Mouse (Mus musculus) neural tube, embryonic 10.5 days (tissue): Measurements from ENCODE around the gene Otog.

ENCODE experiments used
- DNase-seq: peaks from one replicate; pipeline ENCODE4 v3.0.0-alpha.2; 2017; ENCODE audit warnings: low spot score; ENCODE audit errors: extremely low spot score

Otog gene

GRCm38 (mm10) chr7:46240696-46241095, at the start of gene Otog:
Gene Otog, plus strand, starts transcription at chr7:46240987.
- DNase-seq = no peak

- DNase-seq = no peak
Observed at GRCm38 (mm10) chr7:46195356-46195755, 45.4 kb upstream of the Otog start.

- DNase-seq = no peak
Observed at GRCm38 (mm10) chr7:46200021-46200420, 40.8 kb upstream of the Otog start.

GRCm38 (mm10) chr7:46201649-46202048, 39.1 kb upstream of the Otog start:
- peak; percentile 56 for DNase-seq

- peak; percentile 53 for DNase-seq
Observed at GRCm38 (mm10) chr7:46204046-46204471, 36.7 kb upstream of the Otog start.

GRCm38 (mm10) chr7:46204775-46205174, 36.0 kb upstream of the Otog start:
- no peak for DNase-seq

- DNase-seq = no peak
Observed at GRCm38 (mm10) chr7:46208131-46208530, 32.7 kb upstream of the Otog start.

- DNase-seq = no peak
Observed at GRCm38 (mm10) chr7:46210276-46210675, 30.5 kb upstream of the Otog start.

- no peak for DNase-seq
Observed at GRCm38 (mm10) chr7:46216481-46216880, 24.3 kb upstream of the Otog start.

GRCm38 (mm10) chr7:46218415-46218814, 22.4 kb upstream of the Otog start:
- DNase-seq = peak; percentile 37

- no peak for DNase-seq
Observed at GRCm38 (mm10) chr7:46220591-46221129, 20.1 kb upstream of the Otog start.

- peak; percentile 67 for DNase-seq
Observed at GRCm38 (mm10) chr7:46226253-46226652, 14.5 kb upstream of the Otog start.

- no peak for DNase-seq
Observed at GRCm38 (mm10) chr7:46226936-46227335, 13.9 kb upstream of the Otog start.

- DNase-seq = no peak
Observed at GRCm38 (mm10) chr7:46235948-46236347, 4.8 kb upstream of the Otog start.

GRCm38 (mm10) chr7:46236363-46236762, 4.4 kb upstream of the Otog start:
- DNase-seq = no peak

- DNase-seq = no peak
Observed at GRCm38 (mm10) chr7:46237192-46237591, 3.6 kb upstream of the Otog start.

GRCm38 (mm10) chr7:46238346-46238745, 2.4 kb upstream of the Otog start, which contains the start of gene Ush1c:
Gene Ush1c, minus strand, starts transcription at chr7:46238503.
- peak; percentile 16 for DNase-seq

- no peak for DNase-seq
Observed at GRCm38 (mm10) chr7:46240091-46240490, 696 bp upstream of the Otog start.

- no peak for DNase-seq
Observed at GRCm38 (mm10) chr7:46246876-46247275, 6.1 kb downstream of the Otog start.

GRCm38 (mm10) chr7:46247606-46248005, 6.8 kb downstream of the Otog start:
- DNase-seq = no peak

GRCm38 (mm10) chr7:46251841-46252240, 11.1 kb downstream of the Otog start:
- DNase-seq = no peak

- no peak for DNase-seq
Observed at GRCm38 (mm10) chr7:46276156-46276555, 35.4 kb downstream of the Otog start.

- DNase-seq = peak; percentile 60
Observed at GRCm38 (mm10) chr7:46279946-46280345, 39.2 kb downstream of the Otog start.

GRCm38 (mm10) chr7:46280896-46281295, 40.1 kb downstream of the Otog start:
- no peak for DNase-seq
